Mouse (Mus musculus): ENCODE data around the gene Vps9d1. TPM values are rescaled to one million over a fixed set of nuclear protein-coding genes. Genes with fewer than 3 reads are reported as not detected.

Gene Vps9d1
- 1.2 TPM for polyA plus RNA-seq (2014; fragmentation: Illumina TruSeq; extraction: RNeasy Lipid Tissue Mini Kit (QIAGEN cat#74804))

GRCm38 (mm10) chr8:123254099-123254885 is at the start of gene Vps9d1, which contains the start of gene Zfp276:
Vps9d1 (minus strand) TSS chr8:123254348.
Zfp276 (plus strand) TSS chr8:123254195.

GRCm38 (mm10) chr8:123235520-123236497 is 18.3 kb downstream of the Vps9d1 start, which contains the start of gene Spata2l:
Spata2l (minus strand) TSS chr8:123236233.

GRCm38 (mm10) chr8:123224278-123225266 is 29.6 kb downstream of the Vps9d1 start, which contains the start of gene Cdk10:
Cdk10 (plus strand) TSS chr8:123224842.

GRCm38 (mm10) chr8:123212321-123213117 is 41.6 kb downstream of the Vps9d1 start, which contains the start of the genes Chmp1a and Spata33:
Chmp1a (minus strand) TSS chr8:123212763.
Spata33 (plus strand) TSS chr8:123212832.

Other genes with a start within 250 kb of the Vps9d1 start
- gene Ankrd11, start 212.1 kb downstream of the Vps9d1 start, polyA plus RNA-seq (2014; fragmentation: Illumina TruSeq; extraction: RNeasy Lipid Tissue Mini Kit (QIAGEN cat#74804)): 57.1 TPM
- 16.1 TPM for gene Spg7, start 191.4 kb downstream of the Vps9d1 start, polyA plus RNA-seq (2014; fragmentation: Illumina TruSeq; extraction: RNeasy Lipid Tissue Mini Kit (QIAGEN cat#74804))
- 52.1 TPM for gene Rpl13, start 152.0 kb downstream of the Vps9d1 start, polyA plus RNA-seq (2014; fragmentation: Illumina TruSeq; extraction: RNeasy Lipid Tissue Mini Kit (QIAGEN cat#74804))
- gene Cpne7, start 137.0 kb downstream of the Vps9d1 start, polyA plus RNA-seq (2014; fragmentation: Illumina TruSeq; extraction: RNeasy Lipid Tissue Mini Kit (QIAGEN cat#74804)): not detected
- 1.1 TPM for gene Sult5a1, start 96.0 kb downstream of the Vps9d1 start, polyA plus RNA-seq (2014; fragmentation: Illumina TruSeq; extraction: RNeasy Lipid Tissue Mini Kit (QIAGEN cat#74804))
- 1.4 TPM for gene Dpep1, start 68.1 kb downstream of the Vps9d1 start, polyA plus RNA-seq (2014; fragmentation: Illumina TruSeq; extraction: RNeasy Lipid Tissue Mini Kit (QIAGEN cat#74804))
- 3.4 TPM for gene Chmp1a, start 41.6 kb downstream of the Vps9d1 start, polyA plus RNA-seq (2014; fragmentation: Illumina TruSeq; extraction: RNeasy Lipid Tissue Mini Kit (QIAGEN cat#74804))
- gene Spata33, start 41.5 kb downstream of the Vps9d1 start, polyA plus RNA-seq (2014; fragmentation: Illumina TruSeq; extraction: RNeasy Lipid Tissue Mini Kit (QIAGEN cat#74804)): 2.8 TPM
- 1.3 TPM for gene Cdk10, start 29.5 kb downstream of the Vps9d1 start, polyA plus RNA-seq (2014; fragmentation: Illumina TruSeq; extraction: RNeasy Lipid Tissue Mini Kit (QIAGEN cat#74804))
- not detected for gene Spata2l, start 18.1 kb downstream of the Vps9d1 start, polyA plus RNA-seq (2014; fragmentation: Illumina TruSeq; extraction: RNeasy Lipid Tissue Mini Kit (QIAGEN cat#74804))
- 1.4 TPM for gene Zfp276, start 153 bp downstream of the Vps9d1 start, polyA plus RNA-seq (2014; fragmentation: Illumina TruSeq; extraction: RNeasy Lipid Tissue Mini Kit (QIAGEN cat#74804))
- 0.97 TPM for gene Fanca, start 64.2 kb upstream of the Vps9d1 start, polyA plus RNA-seq (2014; fragmentation: Illumina TruSeq; extraction: RNeasy Lipid Tissue Mini Kit (QIAGEN cat#74804))
- gene Spire2, start 78.4 kb upstream of the Vps9d1 start, polyA plus RNA-seq (2014; fragmentation: Illumina TruSeq; extraction: RNeasy Lipid Tissue Mini Kit (QIAGEN cat#74804)): not detected
- 194 TPM for gene Tcf25, start 119.4 kb upstream of the Vps9d1 start, polyA plus RNA-seq (2014; fragmentation: Illumina TruSeq; extraction: RNeasy Lipid Tissue Mini Kit (QIAGEN cat#74804))
- gene Mc1r, start 152.8 kb upstream of the Vps9d1 start, polyA plus RNA-seq (2014; fragmentation: Illumina TruSeq; extraction: RNeasy Lipid Tissue Mini Kit (QIAGEN cat#74804)): not detected
- 1.1 TPM for gene Tubb3, start 157.1 kb upstream of the Vps9d1 start, polyA plus RNA-seq (2014; fragmentation: Illumina TruSeq; extraction: RNeasy Lipid Tissue Mini Kit (QIAGEN cat#74804))
- gene Def8, start 169.2 kb upstream of the Vps9d1 start, polyA plus RNA-seq (2014; fragmentation: Illumina TruSeq; extraction: RNeasy Lipid Tissue Mini Kit (QIAGEN cat#74804)): 2.8 TPM
- 6.4 TPM for gene Afg3l1, start 223.6 kb upstream of the Vps9d1 start, polyA plus RNA-seq (2014; fragmentation: Illumina TruSeq; extraction: RNeasy Lipid Tissue Mini Kit (QIAGEN cat#74804))

All from ovary, adult 10 weeks (tissue).